Mouse (Mus musculus) lung, adult 2 months (tissue): ENCODE measurements around the gene Cort.
"Not testable (repeated sequence)": the region's sequence is repeated elsewhere in the genome, so short reads cannot be mapped to it uniquely, and the experiment has no call there.

Experiments used
- CTCF ChIP-seq: fragments of 200-500 bp; IDR thresholded peaks from 2 replicates; pipeline ENCODE4 v1.5.1; 2011; ENCODE audit warnings: mild to moderate bottlenecking, low read length, control low read depth; ENCODE audit not compliant: insufficient read depth
- POLR2A ChIP-seq: fragments of 200-500 bp; IDR thresholded peaks from 2 replicates; pipeline ENCODE4 v1.6.1; 2011; ENCODE audit warnings: low read depth, mild to moderate bottlenecking, control low read depth, low read length, borderline replicate concordance; ENCODE audit errors: extremely low read depth

DNA sequence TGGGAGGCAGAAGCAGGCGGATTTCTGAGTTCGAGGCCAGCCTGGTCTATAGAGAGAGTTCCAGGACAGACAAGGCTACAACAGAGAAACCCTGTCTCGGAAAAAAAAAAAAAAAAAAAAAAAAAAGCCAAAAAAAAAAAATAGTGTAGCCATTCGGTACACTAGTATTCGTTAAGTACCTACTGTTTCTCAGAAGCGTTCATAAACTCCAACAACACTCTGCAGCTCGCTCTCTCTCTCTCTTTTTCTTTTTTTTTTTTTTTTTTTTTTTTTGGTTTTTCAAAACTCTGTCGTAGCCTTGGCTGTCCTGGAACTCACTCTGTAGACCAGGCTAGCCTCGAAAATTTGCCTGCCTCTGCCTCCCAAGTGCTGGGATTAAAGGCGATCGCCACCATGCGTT, 26.1 kb downstream of the Cort start:
- TF ChIP-seq CTCF, POLR2A: not testable (repeated sequence)
